Mouse (Mus musculus): ENCODE data around the gene Epop.

Gene Epop

DNA sequence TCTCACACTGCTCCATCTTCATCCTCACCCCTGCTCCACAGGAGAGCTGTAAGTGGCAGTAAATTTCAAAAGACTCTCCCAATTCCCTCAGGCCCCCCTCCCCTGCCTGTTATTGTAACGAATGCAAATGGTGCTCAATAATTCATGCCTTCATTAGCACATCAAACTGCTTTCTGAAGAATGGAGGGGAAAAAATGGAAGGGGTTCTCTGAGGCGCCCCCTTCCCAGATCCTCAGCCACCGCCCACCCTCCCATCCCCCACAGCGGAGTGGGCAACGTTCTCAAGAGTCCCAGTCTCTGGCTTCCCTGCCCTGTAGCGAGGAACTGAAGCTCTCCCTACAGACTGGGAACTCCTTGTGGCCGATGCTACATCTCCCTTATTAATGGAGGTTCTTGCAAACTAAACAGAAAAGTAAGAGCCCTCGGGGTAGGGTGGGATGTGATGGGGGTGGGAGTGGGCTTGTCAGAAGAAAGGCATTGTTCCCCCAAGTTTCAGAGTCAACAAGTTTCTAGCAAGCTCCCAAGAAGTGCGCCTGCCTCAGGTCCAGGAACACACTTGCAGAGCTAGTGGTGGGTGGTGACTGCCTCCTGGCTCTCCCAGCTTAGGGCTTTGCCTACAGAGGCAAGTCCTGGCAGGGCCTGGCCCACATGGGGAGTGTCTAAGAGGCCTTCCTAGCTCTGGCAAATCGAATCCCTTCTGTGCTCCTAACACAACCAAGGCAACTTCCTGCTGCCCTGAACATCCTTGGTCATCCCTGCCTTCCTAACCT lies 50.2 kb downstream of the Epop start:
- DNase-seq, result peak; percentile 6

DNA sequence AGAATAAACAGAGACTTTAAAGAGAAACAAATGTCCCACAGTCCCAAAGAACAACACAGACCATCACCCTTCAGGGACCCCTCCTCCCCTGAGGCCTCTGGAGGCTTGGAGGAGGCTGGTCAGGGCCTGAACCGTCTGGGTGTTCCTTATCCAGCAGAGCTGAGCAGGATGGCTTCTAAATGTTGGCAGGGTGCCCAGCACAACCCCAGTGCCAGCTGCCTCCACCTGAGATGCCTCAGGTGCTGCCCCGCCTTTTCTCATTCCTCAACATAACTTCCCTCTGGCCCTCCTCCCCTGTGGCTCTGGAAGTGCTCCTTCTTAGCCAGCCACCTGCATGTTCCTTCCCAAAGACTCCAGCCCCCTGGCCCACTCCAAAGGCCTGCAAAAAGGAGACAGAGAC lies 51.2 kb downstream of the Epop start:
- peak; percentile 5 for DNase-seq

Measured in thymus, postnatal 4 days (tissue).